ENCODE assay signal across 24 mouse cellular contexts in the genomic region with DNA sequence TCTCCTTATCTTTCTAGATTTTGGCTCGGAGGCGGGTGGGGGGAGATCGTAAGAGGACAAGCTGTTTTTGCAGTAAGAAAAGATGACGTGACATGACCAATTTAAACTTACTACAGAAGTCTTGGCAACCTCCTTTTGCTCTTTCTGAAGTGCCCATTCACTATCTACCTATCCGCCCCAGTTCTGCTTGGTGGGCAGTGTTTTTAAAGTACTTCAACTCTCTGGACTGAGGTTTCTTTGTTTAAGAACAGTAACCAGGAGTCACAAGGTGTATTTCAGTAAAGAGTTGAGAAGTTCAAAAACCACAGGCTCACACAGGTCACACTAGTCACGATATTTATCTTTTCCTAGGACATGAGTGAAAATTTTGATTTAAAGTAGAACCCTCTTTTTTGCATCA. TPM values are rescaled to one million over a fixed set of nuclear protein-coding genes. Genes with fewer than 3 reads are reported as not detected.
A peak's percentile ranks its signal among the peaks of the same experiment; 100 is the strongest.
DNase-seq lines count a peak whose midpoint lies in the region; ATAC-seq and TF ChIP-seq lines count a peak whose summit lies in the region.
"Had no signal": no experiment of that assay in that cellular context is flagged by ENCODE, and none has a peak within 500 bp of the region (broad histone marks: within the 10 kb centered on the region; RNA-seq: fewer than 3 reads in every experiment).

No protein-coding gene starts in this region.

- WGBS in liver, adult 2 months: 92% methylated on average over 6 of the region's 6 CpGs
- 50% methylated on average over 6 of the region's 6 CpGs for WGBS in lung, embryonic 15.5 days
- 54% methylated on average over 6 of the region's 6 CpGs for WGBS in lung, postnatal 0 days

- H3K4me3 ChIP-seq in liver, adult 2 months (ENCODE audit: insufficient read depth, low read depth, low read length): no peak overlapping the region
- H3K4me3 ChIP-seq in lung, embryonic 15.5 days: no peak overlapping the region
- H3K4me3 ChIP-seq in lung, postnatal 0 days (ENCODE audit: low read depth, low read length): no peak overlapping the region
- H3K4me3 ChIP-seq: embryonic facial prominence, embryonic 10.5 days; embryonic facial prominence, embryonic 12.5 days; forebrain, embryonic 13.5 days; forebrain, embryonic 15.5 days had no signal

- H3K9ac ChIP-seq in liver, adult 2 months (ENCODE audit: low read depth, low read length): no peak overlapping the region
- no peak overlapping the region for H3K9ac ChIP-seq in lung, embryonic 15.5 days
- no peak overlapping the region for H3K9ac ChIP-seq in lung, postnatal 0 days (replicated peaks; ENCODE audit: low read depth)
- H3K9ac ChIP-seq: embryonic facial prominence, embryonic 12.5 days; forebrain, embryonic 13.5 days; forebrain, embryonic 15.5 days had no signal

- ATAC-seq in lung, embryonic 15.5 days (ENCODE audit: borderline replicate concordance, extremely low read depth, low FRiP score, low TSS enrichment): peak; percentile 42; the same call in 1 of the 2 replicates
- ATAC-seq in lung, postnatal 0 days: peak; percentile 86
- ATAC-seq: activated CD4-positive, CD25-positive, alpha-beta regulatory T cell, adult 4 months; CD4-positive, CD25-positive, alpha-beta regulatory T cell, adult 4 months; forebrain, embryonic 13.5 days; forebrain, embryonic 15.5 days; Patski had no signal

- no peak overlapping the region for H3K27ac ChIP-seq in liver, adult 2 months (replicated peaks; ENCODE audit: insufficient read depth, low read depth, low read length)
- H3K27ac ChIP-seq in lung, embryonic 15.5 days: peak overlapping the region; percentile 56
- H3K27ac ChIP-seq in lung, postnatal 0 days (ENCODE audit: low read length): no peak overlapping the region
- H3K27ac ChIP-seq: embryonic facial prominence, embryonic 10.5 days; embryonic facial prominence, embryonic 12.5 days; forebrain, embryonic 13.5 days; forebrain, embryonic 15.5 days had no signal

- no peak for TF ChIP-seq CTCF in liver, adult 2 months (IDR thresholded peaks at IDR 0.05; ENCODE audit: low read depth, low read length)
- TF ChIP-seq CTCF in lung, postnatal 0 days (IDR thresholded peaks at IDR 0.05): no peak

- H3K79me2 ChIP-seq in liver, adult 2 months (ENCODE audit: control insufficient read depth, insufficient read depth, low read length): no peaks in the 10 kb centered on the region

- H3K9me3 ChIP-seq in lung, embryonic 15.5 days: no peaks in the 10 kb centered on the region
- H3K9me3 ChIP-seq in lung, postnatal 0 days (ENCODE audit: low read length): no peaks in the 10 kb centered on the region
- H3K9me3 ChIP-seq: embryonic facial prominence, embryonic 10.5 days; embryonic facial prominence, embryonic 12.5 days; forebrain, embryonic 13.5 days; forebrain, embryonic 15.5 days; G1E had no signal

- peak; percentile 17; the same call in 1 of the 2 replicates for TF ChIP-seq EP300 in lung, postnatal 0 days (IDR thresholded peaks at IDR 0.05)

- TF ChIP-seq POLR2A in liver, adult 2 months (IDR thresholded peaks at IDR 0.05; ENCODE audit: extremely low read depth, insufficient read depth, low read length): no peak

- no peaks in the 10 kb centered on the region; the same call in 1 of the 2 replicates for H3K36me3 ChIP-seq in liver, adult 2 months (ENCODE audit: control insufficient read depth, insufficient read depth, low read length)
- no peaks in the 10 kb centered on the region for H3K36me3 ChIP-seq in lung, embryonic 15.5 days
- no peaks in the 10 kb centered on the region for H3K36me3 ChIP-seq in lung, postnatal 0 days (ENCODE audit: insufficient read depth, low read length)
- H3K36me3 ChIP-seq: forebrain, embryonic 15.5 days had no signal

- H3K27me3 ChIP-seq in liver, adult 2 months (ENCODE audit: control insufficient read depth, insufficient read depth, low read length): no peaks in the 10 kb centered on the region
- no peaks in the 10 kb centered on the region for H3K27me3 ChIP-seq in lung, embryonic 15.5 days
- no peaks in the 10 kb centered on the region for H3K27me3 ChIP-seq in lung, postnatal 0 days (replicated peaks; ENCODE audit: insufficient read depth, low read length)
- H3K27me3 ChIP-seq: CH12.LX; embryonic facial prominence, embryonic 12.5 days; forebrain, embryonic 13.5 days; forebrain, embryonic 15.5 days; Patski had no signal

- no peak overlapping the region for H3K4me2 ChIP-seq in lung, embryonic 15.5 days
- H3K4me2 ChIP-seq in lung, postnatal 0 days (replicated peaks; ENCODE audit: low read depth, low read length): no peak overlapping the region
- H3K4me2 ChIP-seq: embryonic facial prominence, embryonic 12.5 days; forebrain, embryonic 13.5 days; forebrain, embryonic 15.5 days had no signal

- DNase-seq in liver, adult 2 months (ENCODE audit: extremely low read depth, low read depth, low spot score): peak; percentile 9
- no peak for DNase-seq in liver
- no peak for DNase-seq in lung, postnatal 14 days
- peak; percentile 71 for DNase-seq in lung, postnatal 0 days (ENCODE audit: low spot score)
- DNase-seq in lung, postnatal 36 days: no peak
- DNase-seq: adrenal gland, adult 8-10 months; adrenal gland, postnatal 14 days; adrenal gland, postnatal 36 days; B cell, adult 2 months; cerebellum, adult 11-12 months; cerebellum, adult 2 months; cerebellum, adult 9-10 months; cerebellum, postnatal 10 days; cerebellum, postnatal 25 days had no signal

- peaks cover 19% of the 10 kb centered on the region for H3K4me1 ChIP-seq in liver, adult 2 months (ENCODE audit: control insufficient read depth, insufficient read depth, low read length)
- H3K4me1 ChIP-seq in lung, embryonic 15.5 days: 0 out of 2 replicates have a peak, but pooled peaks cover 13% of the 10 kb centered on the region
- H3K4me1 ChIP-seq in lung, postnatal 0 days (ENCODE audit: insufficient read depth, low read depth, low read length): no peaks in the 10 kb centered on the region
- H3K4me1 ChIP-seq: embryonic facial prominence, embryonic 10.5 days; embryonic facial prominence, embryonic 12.5 days; forebrain, embryonic 13.5 days; forebrain, embryonic 15.5 days had no signal

RNA-seq across cellular contexts. Expression of a gene that starts 14.9 kb away (rescaled TPM):
- 7.3 and 7.7 TPM in 2 replicates for total RNA-seq in liver, adult 2 months (2014; rRNA removed)
- polyA plus RNA-seq in liver, adult 2 months (2012; rRNA removed): 2.3 and 2.4 TPM in 2 replicates
- polyA plus RNA-seq in lung, embryonic 15.5 days (2015; fragmentation: Nextera tagmentation; extraction: Ambion mirVana): 17.3 and 18.2 TPM in 2 replicates
- polyA plus RNA-seq in lung, postnatal 0 days (2015; fragmentation: Nextera tagmentation; extraction: Ambion mirVana): 9.5 and 9.6 TPM in 2 replicates

RNA-seq across cellular contexts. Expression of a gene that starts 33.5 kb away (rescaled TPM):
- total RNA-seq in liver, adult 2 months (2014; rRNA removed): 352 and 363 TPM in 2 replicates
- polyA plus RNA-seq in liver, adult 2 months (2012; rRNA removed): 145 and 230 TPM in 2 replicates
- polyA plus RNA-seq in lung, embryonic 15.5 days (2015; fragmentation: Nextera tagmentation; extraction: Ambion mirVana): 3.0 and 3.2 TPM in 2 replicates
- 6.1 and 6.5 TPM in 2 replicates for polyA plus RNA-seq in lung, postnatal 0 days (2015; fragmentation: Nextera tagmentation; extraction: Ambion mirVana)

Comparison
In these comparisons a context has a peak if more than half of its experiments do, and no peak if none do; other contexts are left out.
1. DNase-seq: peak in liver, adult 2 months (single experiment) and lung, postnatal 0 days (single experiment); none in liver (single experiment), lung, postnatal 14 days (single experiment) and lung, postnatal 36 days (single experiment).
2. RNA of a gene that starts 33.5 kb away (polyA plus RNA-seq): 145 to 230 TPM in liver, adult 2 months; 6.1 to 6.5 TPM in lung, postnatal 0 days and 3.0 to 3.2 TPM in lung, embryonic 15.5 days; every median in the first group is over 10 times any median in the second.